7 mouse cellular contexts compared by ENCODE assay signal in genomic region chr10:39960441-39960822, GRCm38 (mm10). TPM values are rescaled to one million over a fixed set of nuclear protein-coding genes. Genes with fewer than 3 reads are reported as not detected.
DNase-seq lines count a peak whose midpoint lies in the region; ATAC-seq and TF ChIP-seq lines count a peak whose summit lies in the region.

No protein-coding gene starts in this region.

- no peaks in the 10 kb centered on the region for H3K36me3 ChIP-seq in lung, embryonic 14.5 days (ENCODE audit: insufficient read depth)
- H3K36me3 ChIP-seq in forebrain, postnatal 0 days (ENCODE audit: insufficient read depth) = no peaks in the 10 kb centered on the region
- H3K36me3 ChIP-seq in liver, embryonic 12.5 days = no peaks in the 10 kb centered on the region
- no peaks in the 10 kb centered on the region for H3K36me3 ChIP-seq in stomach, embryonic 14.5 days (ENCODE audit: control insufficient read depth, insufficient read depth, low read length)

- no peak for DNase-seq in lung, embryonic 14.5 days
- DNase-seq in lung, postnatal 10 days = no peak
- DNase-seq in forebrain, postnatal 0 days = no peak
- no peak for DNase-seq in urinary bladder, adult 18-20 months (ENCODE audit: low spot score in 2 of 2)

- no peaks in the 10 kb centered on the region for H3K27me3 ChIP-seq in lung, embryonic 14.5 days (ENCODE audit: insufficient read depth, low read length)
- H3K27me3 ChIP-seq in forebrain, postnatal 0 days (ENCODE audit: insufficient read depth, low read length) = no peaks in the 10 kb centered on the region; the same call in 1 of the 2 replicates
- no peaks in the 10 kb centered on the region; the same call in 1 of the 2 replicates for H3K27me3 ChIP-seq in liver, embryonic 12.5 days (replicated peaks)
- H3K27me3 ChIP-seq in stomach, embryonic 14.5 days (ENCODE audit: control insufficient read depth, insufficient read depth, low read length) = no peaks in the 10 kb centered on the region

- H3K4me2 ChIP-seq in lung, embryonic 14.5 days = peak overlapping the region; percentile 94
- peak overlapping the region; percentile 96 for H3K4me2 ChIP-seq in forebrain, postnatal 0 days (ENCODE audit: low read depth)
- peak overlapping the region; percentile 93 for H3K4me2 ChIP-seq in liver, embryonic 12.5 days
- H3K4me2 ChIP-seq in stomach, embryonic 14.5 days (replicated peaks; ENCODE audit: low read depth, low read length) = peak overlapping the region; percentile 81

- no peaks in the 10 kb centered on the region for H3K9me3 ChIP-seq in lung, embryonic 14.5 days (ENCODE audit: low read depth, low read length)
- no peaks in the 10 kb centered on the region for H3K9me3 ChIP-seq in forebrain, postnatal 0 days (ENCODE audit: low read length)
- no peaks in the 10 kb centered on the region for H3K9me3 ChIP-seq in liver, embryonic 12.5 days (replicated peaks)
- H3K9me3 ChIP-seq in stomach, embryonic 14.5 days (ENCODE audit: control insufficient read depth, low read depth, low read length) = no peaks in the 10 kb centered on the region

- TF ChIP-seq CTCF in lung, embryonic 14.5 days (IDR thresholded peaks at IDR 0.05; ENCODE audit: low read depth) = no peak
- no peak for TF ChIP-seq CTCF in forebrain, postnatal 0 days (IDR thresholded peaks at IDR 0.05; ENCODE audit: low read depth)

- ATAC-seq in lung, embryonic 14.5 days (ENCODE audit: insufficient read depth) = peak; percentile 53
- ATAC-seq in forebrain, postnatal 0 days = peak; percentile 32; the same call in 1 of the 2 replicates
- peak; percentile 49 for ATAC-seq in liver, embryonic 12.5 days
- peak; percentile 43 for ATAC-seq in stomach, embryonic 14.5 days (ENCODE audit: insufficient number of reproducible peaks, insufficient read depth, low FRiP score, low read depth)
- no peak for ATAC-seq in megakaryocyte-erythroid progenitor cell, adult 5-6 weeks (replicated peaks; ENCODE audit: low FRiP score, low TSS enrichment, poor library complexity, severe bottlenecking)

- WGBS in lung, embryonic 14.5 days = 42% methylated on average over 11 of the region's 11 CpGs
- WGBS in forebrain, postnatal 0 days = 43% methylated on average over 11 of the region's 11 CpGs
- WGBS in liver, embryonic 12.5 days (ENCODE audit: insufficient replicate concordance) = 40% methylated on average over 11 of the region's 11 CpGs
- WGBS in stomach, embryonic 14.5 days = 43% methylated on average over 11 of the region's 11 CpGs

- H3K4me3 ChIP-seq in lung, embryonic 14.5 days (ENCODE audit: low read depth, low read length) = no peak overlapping the region
- peak overlapping the region; percentile 57 for H3K4me3 ChIP-seq in forebrain, postnatal 0 days (ENCODE audit: low read depth, low read length)
- peak overlapping the region; percentile 61 for H3K4me3 ChIP-seq in liver, embryonic 12.5 days
- H3K4me3 ChIP-seq in stomach, embryonic 14.5 days (ENCODE audit: low read depth, low read length) = peak overlapping the region; percentile 44; the same call in 1 of the 2 replicates

- H3K27ac ChIP-seq in lung, embryonic 14.5 days (ENCODE audit: low read depth) = no peak overlapping the region
- no peak overlapping the region for H3K27ac ChIP-seq in forebrain, postnatal 0 days (ENCODE audit: low read depth, low read length)
- no peak overlapping the region for H3K27ac ChIP-seq in liver, embryonic 12.5 days
- no peak overlapping the region for H3K27ac ChIP-seq in stomach, embryonic 14.5 days (ENCODE audit: low read length)

- no peaks in the 10 kb centered on the region for H3K4me1 ChIP-seq in lung, embryonic 14.5 days (ENCODE audit: insufficient read depth)
- no peaks in the 10 kb centered on the region for H3K4me1 ChIP-seq in forebrain, postnatal 0 days (ENCODE audit: insufficient read depth)
- peaks cover 19% of the 10 kb centered on the region for H3K4me1 ChIP-seq in liver, embryonic 12.5 days
- no peaks in the 10 kb centered on the region for H3K4me1 ChIP-seq in stomach, embryonic 14.5 days (ENCODE audit: control insufficient read depth, insufficient read depth, low read length)

- H3K9ac ChIP-seq in lung, embryonic 14.5 days = no peak overlapping the region
- H3K9ac ChIP-seq in forebrain, postnatal 0 days = no peak overlapping the region
- H3K9ac ChIP-seq in liver, embryonic 12.5 days = no peak overlapping the region
- H3K9ac ChIP-seq in stomach, embryonic 14.5 days (replicated peaks; ENCODE audit: low read depth, low read length) = no peak overlapping the region

RNA-seq across cellular contexts. Expression of gene Mfsd4b3, which starts 0.5 kb away (rescaled TPM):
- 0.13 and 0.34 TPM in 2 replicates for polyA plus RNA-seq in lung, embryonic 14.5 days (2014; fragmentation: Nextera tagmentation; extraction: Ambion mirVana)
- total RNA-seq in forebrain, postnatal 0 days (2014; rRNA removed) = 0.46 TPM in 1 of 2 replicates, not detected in the other
- polyA plus RNA-seq in forebrain, postnatal 0 days (2015; fragmentation: Nextera tagmentation; extraction: Ambion mirVana) = not detected in 2 replicates
- 0.89 and 1.1 TPM in 2 replicates for polyA plus RNA-seq in liver, embryonic 12.5 days (2016; fragmentation: Nextera tagmentation; extraction: Ambion mirVana)
- 0.67 and 0.93 TPM in 2 replicates for polyA plus RNA-seq in stomach, embryonic 14.5 days (2014; fragmentation: Nextera tagmentation; extraction: Ambion mirVana)
- not detected in 2 replicates for total RNA-seq in megakaryocyte-erythroid progenitor cell, adult 5-6 weeks (2014; fragmentation: Nextera tagmentation)
- total RNA-seq in megakaryocyte-erythroid progenitor cell, adult 5-6 weeks (2017) = not detected in 2 replicates

RNA-seq across cellular contexts. Expression of gene Mfsd4b5, which starts 26.0 kb away (rescaled TPM):
- 0.09 TPM in 1 of 2 replicates, not detected in the other for polyA plus RNA-seq in lung, embryonic 14.5 days (2014; fragmentation: Nextera tagmentation; extraction: Ambion mirVana)
- not detected in 2 replicates for total RNA-seq in forebrain, postnatal 0 days (2014; rRNA removed)
- polyA plus RNA-seq in forebrain, postnatal 0 days (2015; fragmentation: Nextera tagmentation; extraction: Ambion mirVana) = 0.06 TPM in 1 of 2 replicates, not detected in the other
- 0.05 and 0.13 TPM in 2 replicates for polyA plus RNA-seq in liver, embryonic 12.5 days (2016; fragmentation: Nextera tagmentation; extraction: Ambion mirVana)
- 0.21 TPM in 1 of 2 replicates, not detected in the other for polyA plus RNA-seq in stomach, embryonic 14.5 days (2014; fragmentation: Nextera tagmentation; extraction: Ambion mirVana)
- not detected in 2 replicates for total RNA-seq in megakaryocyte-erythroid progenitor cell, adult 5-6 weeks (2014; fragmentation: Nextera tagmentation)
- total RNA-seq in megakaryocyte-erythroid progenitor cell, adult 5-6 weeks (2017) = not detected in 2 replicates

RNA-seq across cellular contexts. Expression of gene Mfsd4b2, which starts 33.7 kb away (rescaled TPM):
- polyA plus RNA-seq in lung, embryonic 14.5 days (2014; fragmentation: Nextera tagmentation; extraction: Ambion mirVana) = not detected in 2 replicates
- total RNA-seq in forebrain, postnatal 0 days (2014; rRNA removed) = not detected in 2 replicates
- not detected in 2 replicates for polyA plus RNA-seq in forebrain, postnatal 0 days (2015; fragmentation: Nextera tagmentation; extraction: Ambion mirVana)
- polyA plus RNA-seq in liver, embryonic 12.5 days (2016; fragmentation: Nextera tagmentation; extraction: Ambion mirVana) = not detected in 2 replicates
- 0.10 TPM in 1 of 2 replicates, not detected in the other for polyA plus RNA-seq in stomach, embryonic 14.5 days (2014; fragmentation: Nextera tagmentation; extraction: Ambion mirVana)
- total RNA-seq in megakaryocyte-erythroid progenitor cell, adult 5-6 weeks (2014; fragmentation: Nextera tagmentation) = not detected in 2 replicates
- total RNA-seq in megakaryocyte-erythroid progenitor cell, adult 5-6 weeks (2017) = not detected in 2 replicates
